Mouse (Mus musculus) forebrain, embryonic 14.5 days (tissue): ENCODE measurements around the gene Nck1. TPM values are rescaled to one million over a fixed set of nuclear protein-coding genes. Genes with fewer than 3 reads are reported as not detected.

Source experiments
- ATAC-seq: fragments of 200-750 bp; cut with Nextera tagmentation; 2 replicates; pipeline ENCODE4 v1.8.0; 2017; ENCODE audit warnings: mild to moderate bottlenecking, moderate library complexity
- DNase-seq: peaks from one replicate; pipeline ENCODE4 v3.0.0-alpha.2; 2015; ENCODE audit warnings: low spot score
- H3K27ac ChIP-seq: fragments of 300-500 bp; sonication (generic); 2 replicates; pipeline ENCODE4 v1.5.1; 2014; ENCODE audit warnings: low read depth, mild to moderate bottlenecking, control low read depth, low read length, moderate library complexity
- H3K27me3 ChIP-seq: fragments of 300-500 bp; sonication (generic); replicated peaks from 2 replicates; pipeline ENCODE4 v1.6.1; 2014; ENCODE audit warnings: low read length, control low read depth, mixed read lengths; ENCODE audit not compliant: control insufficient read depth, insufficient read depth
- H3K36me3 ChIP-seq: fragments of 300-500 bp; sonication (generic); 2 replicates; pipeline ENCODE4 v1.6.1; 2014; ENCODE audit warnings: low read length, control low read depth; ENCODE audit not compliant: control insufficient read depth, insufficient read depth
- H3K4me1 ChIP-seq: fragments of 300-500 bp; sonication (generic); 2 replicates; pipeline ENCODE4 v1.6.1; 2014; ENCODE audit warnings: antibody characterized with exemption, low read length, control low read depth; ENCODE audit not compliant: control insufficient read depth, insufficient read depth
- H3K4me2 ChIP-seq: fragments of 300-500 bp; sonication (generic); 2 replicates; pipeline ENCODE4 v1.6.1; 2014; ENCODE audit warnings: mild to moderate bottlenecking, control low read depth, low read length
- H3K4me3 ChIP-seq: fragments of 300-500 bp; sonication (generic); 2 replicates; pipeline ENCODE4 v1.5.1; 2014; ENCODE audit warnings: low read depth, low read length, control low read depth
- H3K9ac ChIP-seq: fragments of 300-500 bp; sonication (generic); 2 replicates; pipeline ENCODE4 v1.6.1; 2014; ENCODE audit warnings: mild to moderate bottlenecking, low read length, control low read depth, moderate library complexity
- H3K9me3 ChIP-seq: fragments of 300-500 bp; sonication (generic); replicated peaks from 2 replicates; pipeline ENCODE4 v1.6.1; 2016; ENCODE audit warnings: low read length, control low read depth, mixed read lengths; ENCODE audit not compliant: control insufficient read depth
- WGBS: fragments of 180-500 bp; shearing (Covaris S2); extraction: QIAGEN DNeasy Blood & Tissue Kit; methylation state at CpG from one replicate; pipeline ENCODE4 v1.1.7; 2014; 5-methylcytosine and 5-hydroxymethylcytosine counted together
- polyA plus RNA-seq: library from polyadenylated mRNA; unstranded; fragments of >200 nt; fragmentation: Nextera tagmentation; extraction: Ambion mirVana; gene quantifications from 2 replicates; pipeline ENCODE4 v1.2.1, GENCODE M21; 2014

Gene Nck1
- polyA plus RNA-seq, 1 experiment from 2014 or later: 52.2 TPM

- no peak overlapping the region for H3K4me2 ChIP-seq
- H3K9ac ChIP-seq: no peak overlapping the region
- 97% methylated on average over 9 of the region's 9 CpGs for WGBS
- no peaks in the 10 kb centered on the region for H3K4me1 ChIP-seq
- no peaks in the 10 kb centered on the region for H3K27me3 ChIP-seq
- H3K9me3 ChIP-seq: no peaks in the 10 kb centered on the region
- no peak for DNase-seq
- no peak for ATAC-seq
- H3K27ac ChIP-seq: no peak overlapping the region
- H3K36me3 ChIP-seq: no peaks in the 10 kb centered on the region
- H3K4me3 ChIP-seq: no peak overlapping the region
These were observed 85.7 kb downstream of the Nck1 start for GRCm38 (mm10) chr9:100460203-100460602.

GRCm38 (mm10) chr9:100457971-100458681, 87.8 kb downstream of the Nck1 start:
- no peak for ATAC-seq
- no peaks in the 10 kb centered on the region for H3K36me3 ChIP-seq
- H3K4me2 ChIP-seq: no peak overlapping the region
- no peak overlapping the region for H3K27ac ChIP-seq
- no peak for DNase-seq
- no peaks in the 10 kb centered on the region for H3K27me3 ChIP-seq
- 0 out of 2 replicates have a peak, but pooled peaks cover 3% of the 10 kb centered on the region for H3K4me1 ChIP-seq
- H3K9ac ChIP-seq: no peak overlapping the region
- no peaks in the 10 kb centered on the region for H3K9me3 ChIP-seq
- WGBS: 91% methylated on average over 17 of the region's 17 CpGs
- H3K4me3 ChIP-seq: no peak overlapping the region

- H3K4me2 ChIP-seq: peak overlapping the region; percentile 51
- ATAC-seq (no peak; the same call in 1 of the 2 replicates), DNase-seq (no peak)
- no peaks in the 10 kb centered on the region for H3K36me3 ChIP-seq
- 0 out of 2 replicates have a peak, but pooled peaks cover 3% of the 10 kb centered on the region for H3K4me1 ChIP-seq
- peak overlapping the region; percentile 27 for H3K4me3 ChIP-seq
- H3K27ac ChIP-seq: no peak overlapping the region
- no peaks in the 10 kb centered on the region for H3K9me3 ChIP-seq
- H3K27me3 ChIP-seq: no peaks in the 10 kb centered on the region
- peak overlapping the region; percentile 29; the same call in 1 of the 2 replicates for H3K9ac ChIP-seq
- 19% methylated on average over 9 of the region's 9 CpGs for WGBS
These were observed 91.3 kb downstream of the Nck1 start for GRCm38 (mm10) chr9:100454664-100454993.

GRCm38 (mm10) chr9:100453944-100454663, 91.8 kb downstream of the Nck1 start:
- H3K4me2 ChIP-seq: peak overlapping the region; percentile 51
- DNase-seq: peak; percentile 91
- H3K4me1 ChIP-seq: 0 out of 2 replicates have a peak, but pooled peaks cover 3% of the 10 kb centered on the region
- no peak overlapping the region for H3K27ac ChIP-seq
- ATAC-seq: peak; percentile 80
- WGBS: 9% methylated on average over 24 of the region's 25 CpGs
- peak overlapping the region; percentile 27 for H3K4me3 ChIP-seq
- no peaks in the 10 kb centered on the region for H3K27me3 ChIP-seq
- no peaks in the 10 kb centered on the region for H3K9me3 ChIP-seq
- H3K9ac ChIP-seq: peak overlapping the region; percentile 29; the same call in 1 of the 2 replicates
- no peaks in the 10 kb centered on the region for H3K36me3 ChIP-seq

GRCm38 (mm10) chr9:100452432-100452831, 93.5 kb downstream of the Nck1 start:
- Histone ChIP-seq H3K27ac (no peak overlapping the region), H3K27me3 (no peaks in the 10 kb centered on the region), H3K4me2 (no peak overlapping the region), H3K9ac (no peak overlapping the region), H3K4me3 (no peak overlapping the region), H3K36me3 (no peaks in the 10 kb centered on the region), H3K9me3 (no peaks in the 10 kb centered on the region), H3K4me1 (0 out of 2 replicates have a peak, but pooled peaks cover 3% of the 10 kb centered on the region)
- WGBS: 72% methylated on average over 6 of the region's 6 CpGs
- ATAC-seq (no peak), DNase-seq (no peak)

- H3K4me2 ChIP-seq: peak overlapping the region; percentile 64
- peak overlapping the region; percentile 43 for H3K4me3 ChIP-seq
- H3K36me3 ChIP-seq: no peaks in the 10 kb centered on the region
- no peaks in the 10 kb centered on the region for H3K27me3 ChIP-seq
- under 1% methylated on average over 32 of the region's 32 CpGs for WGBS
- no peaks in the 10 kb centered on the region for H3K9me3 ChIP-seq
- no peaks in the 10 kb centered on the region for H3K4me1 ChIP-seq
- H3K27ac ChIP-seq: peak overlapping the region; percentile 11; the same call in 1 of the 2 replicates
- H3K9ac ChIP-seq: peak overlapping the region; percentile 62
- DNase-seq: peak; percentile 88
- peak; percentile 91 for ATAC-seq
These were observed 99.8 kb downstream of the Nck1 start for GRCm38 (mm10) chr9:100446059-100446686.

Other genes starting within 250 kb of the Nck1 start
- 0.50 and 0.79 TPM in 2 replicates for gene Il20rb, start 59.3 kb downstream of the Nck1 start, polyA plus RNA-seq
- gene Slc35g2, start 25.0 kb upstream of the Nck1 start, polyA plus RNA-seq: 8.6 and 9.5 TPM in 2 replicates
- 36.4 and 50.7 TPM in 2 replicates for gene Stag1, start 51.7 kb upstream of the Nck1 start, polyA plus RNA-seq